In genomic region chr14:77381532-77381931, GRCm38 (mm10) we compare ENCODE assay signal across 24 mouse cellular contexts.
DNase-seq lines count a peak whose midpoint lies in the region; ATAC-seq lines count a peak whose summit lies in the region.
"Had no signal": no experiment of that assay in that cellular context is flagged by ENCODE, and none has a peak within 500 bp of the region (broad histone marks: within the 10 kb centered on the region; RNA-seq: fewer than 3 reads in every experiment).

No protein-coding gene starts in this region.

- no peaks in the 10 kb centered on the region for H3K27me3 ChIP-seq in hindbrain, embryonic 10.5 days (ENCODE audit: insufficient read depth, poor library complexity, severe bottlenecking)
- no peaks in the 10 kb centered on the region for H3K27me3 ChIP-seq in hindbrain, embryonic 16.5 days (replicated peaks; ENCODE audit: control insufficient read depth, insufficient read depth, low read length)
- no peaks in the 10 kb centered on the region for H3K27me3 ChIP-seq in embryonic facial prominence, embryonic 14.5 days (replicated peaks; ENCODE audit: control insufficient read depth, insufficient read depth, low read length)
- no peaks in the 10 kb centered on the region for H3K27me3 ChIP-seq in midbrain, embryonic 14.5 days (ENCODE audit: control insufficient read depth, insufficient read depth, low read length)
- H3K27me3 ChIP-seq: embryonic facial prominence, embryonic 15.5 days; hindbrain, embryonic 15.5 days; neural tube, embryonic 15.5 days had no signal

- WGBS in hindbrain, embryonic 10.5 days: 13% methylated on average over 2 of the region's 2 CpGs
- WGBS in hindbrain, embryonic 16.5 days: 17% methylated on average over 2 of the region's 2 CpGs
- 19% methylated on average over 2 of the region's 2 CpGs for whole genome bisulfite sequencing in embryonic facial prominence, embryonic 14.5 days
- 1% methylated on average over 2 of the region's 2 CpGs for WGBS in midbrain, embryonic 14.5 days

- peak overlapping the region; percentile 84 for H3K27ac ChIP-seq in hindbrain, embryonic 10.5 days
- no peak overlapping the region for H3K27ac ChIP-seq in hindbrain, embryonic 16.5 days (ENCODE audit: low read depth, low read length)
- H3K27ac ChIP-seq in embryonic facial prominence, embryonic 14.5 days (replicated peaks; ENCODE audit: low read depth, low read length): no peak overlapping the region
- no peak overlapping the region for H3K27ac ChIP-seq in midbrain, embryonic 14.5 days (replicated peaks; ENCODE audit: low read depth, low read length)
- H3K27ac ChIP-seq: embryonic facial prominence, embryonic 15.5 days; heart, adult 2 months; hindbrain, embryonic 15.5 days; kidney, postnatal 0 days; neural tube, embryonic 15.5 days; stomach, postnatal 0 days had no signal

- peak; percentile 52 for DNase-seq in hindbrain, embryonic 10.5 days (ENCODE audit: low spot score)
- DNase-seq in embryo, embryonic 10.5 days (ENCODE audit: low spot score): peak; percentile 73
- no peak for DNase-seq in embryonic facial prominence, embryonic 14.5 days (ENCODE audit: low spot score)
- DNase-seq in midbrain, embryonic 14.5 days: peak; percentile 63
- DNase-seq in layer of hippocampus, postnatal 14 days (ENCODE audit: low spot score in 2 of 2): no peak
- DNase-seq in urinary bladder, adult 2 months (ENCODE audit: low spot score): no peak
- no peak for DNase-seq in kidney, adult 18-20 months
- DNase-seq: adrenal gland, postnatal 36 days; B cell, adult 2 months; cerebellum, adult 18-20 months; cerebellum, postnatal 36 days; gastrocnemius, postnatal 25 days; heart, adult 2 months; liver; lung, postnatal 10 days; right cerebral cortex, postnatal 25 days had no signal

- no peak for ATAC-seq in hindbrain, embryonic 16.5 days
- 0 out of 2 replicates have a peak, but pooled peaks have one; percentile 4 for ATAC-seq in embryonic facial prominence, embryonic 14.5 days (ENCODE audit: low read depth)
- peak; percentile 65; the same call in 1 of the 2 replicates for ATAC-seq in midbrain, embryonic 14.5 days (ENCODE audit: low FRiP score, low TSS enrichment)
- ATAC-seq: intestine, postnatal 0 days had no signal

- H3K4me1 ChIP-seq in hindbrain, embryonic 10.5 days (replicated peaks): peaks cover 68% of the 10 kb centered on the region
- H3K4me1 ChIP-seq in hindbrain, embryonic 16.5 days (ENCODE audit: control insufficient read depth, insufficient read depth, low read depth, low read length): peaks cover 6% of the 10 kb centered on the region
- peaks cover 8% of the 10 kb centered on the region; the same call in 1 of the 2 replicates for H3K4me1 ChIP-seq in embryonic facial prominence, embryonic 14.5 days (ENCODE audit: control insufficient read depth, insufficient read depth, low read length)
- H3K4me1 ChIP-seq in midbrain, embryonic 14.5 days (ENCODE audit: control insufficient read depth, insufficient read depth, low read length): peaks cover 40% of the 10 kb centered on the region

- H3K36me3 ChIP-seq in hindbrain, embryonic 10.5 days: no peaks in the 10 kb centered on the region
- H3K36me3 ChIP-seq in hindbrain, embryonic 16.5 days (ENCODE audit: control insufficient read depth, insufficient read depth, low read length): no peaks in the 10 kb centered on the region; the same call in 1 of the 2 replicates
- no peaks in the 10 kb centered on the region for H3K36me3 ChIP-seq in embryonic facial prominence, embryonic 14.5 days (ENCODE audit: control insufficient read depth, insufficient read depth, low read length)
- H3K36me3 ChIP-seq in midbrain, embryonic 14.5 days (ENCODE audit: control insufficient read depth, insufficient read depth, low read length): no peaks in the 10 kb centered on the region
- H3K36me3 ChIP-seq: embryonic facial prominence, embryonic 15.5 days; hindbrain, embryonic 15.5 days; neural tube, embryonic 15.5 days had no signal

- H3K9ac ChIP-seq in hindbrain, embryonic 16.5 days (ENCODE audit: low read depth, low read length): no peak overlapping the region
- H3K9ac ChIP-seq in embryonic facial prominence, embryonic 14.5 days (ENCODE audit: low read depth, low read length): no peak overlapping the region
- no peak overlapping the region for H3K9ac ChIP-seq in midbrain, embryonic 14.5 days (replicated peaks; ENCODE audit: low read length)
- H3K9ac ChIP-seq: embryonic facial prominence, embryonic 15.5 days; hindbrain, embryonic 15.5 days; neural tube, embryonic 15.5 days had no signal

- H3K4me3 ChIP-seq in hindbrain, embryonic 10.5 days: no peak overlapping the region
- H3K4me3 ChIP-seq in hindbrain, embryonic 16.5 days (ENCODE audit: low read length): no peak overlapping the region
- no peak overlapping the region for H3K4me3 ChIP-seq in embryonic facial prominence, embryonic 14.5 days (ENCODE audit: low read depth, low read length)
- H3K4me3 ChIP-seq in midbrain, embryonic 14.5 days (replicated peaks; ENCODE audit: low read depth, low read length): no peak overlapping the region
- H3K4me3 ChIP-seq: embryonic facial prominence, embryonic 15.5 days; heart, adult 2 months; hindbrain, embryonic 15.5 days; megakaryocyte, embryonic 14.5 days; neural tube, embryonic 15.5 days had no signal

- no peak overlapping the region for H3K4me2 ChIP-seq in hindbrain, embryonic 16.5 days (ENCODE audit: low read length)
- no peak overlapping the region for H3K4me2 ChIP-seq in embryonic facial prominence, embryonic 14.5 days (ENCODE audit: low read depth, low read length)
- no peak overlapping the region for H3K4me2 ChIP-seq in midbrain, embryonic 14.5 days (ENCODE audit: low read length)
- H3K4me2 ChIP-seq: embryonic facial prominence, embryonic 15.5 days; hindbrain, embryonic 15.5 days; neural tube, embryonic 15.5 days had no signal

- no peaks in the 10 kb centered on the region for H3K9me3 ChIP-seq in hindbrain, embryonic 10.5 days
- H3K9me3 ChIP-seq in hindbrain, embryonic 16.5 days (ENCODE audit: control insufficient read depth, low read length): no peaks in the 10 kb centered on the region
- H3K9me3 ChIP-seq in embryonic facial prominence, embryonic 14.5 days (ENCODE audit: control insufficient read depth, low read length): no peaks in the 10 kb centered on the region
- H3K9me3 ChIP-seq in midbrain, embryonic 14.5 days (ENCODE audit: control insufficient read depth, low read length): no peaks in the 10 kb centered on the region
- H3K9me3 ChIP-seq: embryonic facial prominence, embryonic 15.5 days; hindbrain, embryonic 15.5 days; neural tube, embryonic 15.5 days had no signal

Comparison
In these comparisons a context has a peak if more than half of its experiments do, and no peak if none do; other contexts are left out.
1. DNase-seq: peak in hindbrain, embryonic 10.5 days (single experiment), embryo, embryonic 10.5 days (single experiment) and midbrain, embryonic 14.5 days (single experiment); none in embryonic facial prominence, embryonic 14.5 days (single experiment), layer of hippocampus, postnatal 14 days (0 of 2), urinary bladder, adult 2 months (single experiment) and kidney, adult 18-20 months (single experiment).